Mouse (Mus musculus) heart, embryonic 12.5 days (tissue): ENCODE data around the gene Ehhadh. TPM values are rescaled to one million over a fixed set of nuclear protein-coding genes. Genes with fewer than 3 reads are reported as not detected.
"Not testable (repeated sequence)": the region's sequence is repeated elsewhere in the genome, so short reads cannot be mapped to it uniquely, and the experiment has no call there.

Experiments
- ATAC-seq: fragments of 200-750 bp; cut with Nextera tagmentation; 2 replicates; pipeline ENCODE4 v1.8.0; 2017; ENCODE audit warnings: moderate TSS enrichment, moderate library complexity; ENCODE audit not compliant: insufficient number of reproducible peaks, low FRiP score
- H3K27ac ChIP-seq: fragments of 300-500 bp; sonication (generic); 2 replicates; pipeline ENCODE4 v1.5.1; 2016; ENCODE audit warnings: mild to moderate bottlenecking, moderate library complexity; ENCODE audit not compliant: poor library complexity, severe bottlenecking
- H3K27me3 ChIP-seq: fragments of 300-500 bp; sonication (generic); replicated peaks from 2 replicates; pipeline ENCODE4 v1.6.1; 2016; ENCODE audit warnings: mild to moderate bottlenecking, moderate library complexity
- H3K36me3 ChIP-seq: fragments of 300-500 bp; sonication (generic); 2 replicates; pipeline ENCODE4 v1.6.1; 2016; ENCODE audit warnings: mild to moderate bottlenecking, moderate library complexity
- H3K4me1 ChIP-seq: fragments of 300-500 bp; sonication (generic); replicated peaks from 2 replicates; pipeline ENCODE4 v1.6.1; 2016; ENCODE audit warnings: mild to moderate bottlenecking
- H3K4me2 ChIP-seq: fragments of 300-500 bp; sonication (generic); 2 replicates; pipeline ENCODE4 v1.6.1; 2016; ENCODE audit warnings: mild to moderate bottlenecking, moderate library complexity
- H3K4me3 ChIP-seq: fragments of 300-500 bp; sonication (generic); 2 replicates; pipeline ENCODE4 v1.5.1; 2016; ENCODE audit warnings: mild to moderate bottlenecking
- H3K9ac ChIP-seq: fragments of 300-500 bp; sonication (generic); 2 replicates; pipeline ENCODE4 v1.6.1; 2016; ENCODE audit warnings: mild to moderate bottlenecking, moderate library complexity
- H3K9me3 ChIP-seq: fragments of 300-500 bp; sonication (generic); replicated peaks from 2 replicates; pipeline ENCODE4 v1.6.1; 2016; ENCODE audit warnings: mild to moderate bottlenecking, moderate library complexity
- WGBS: fragments of 180-500 bp; shearing (Covaris S2); methylation state at CpG from one replicate; pipeline ENCODE4 v1.1.7; 2016; 5-methylcytosine and 5-hydroxymethylcytosine counted together
- polyA plus RNA-seq: library from polyadenylated mRNA; unstranded; fragments of >200 nt; fragmentation: Nextera tagmentation; extraction: Ambion mirVana; gene quantifications from 2 replicates; pipeline ENCODE4 v1.2.1, GENCODE M21; 2016

The Ehhadh gene
- polyA plus RNA-seq, 1 experiment from 2014 or later: 3.0 TPM

GRCm38 (mm10) chr16:21825612-21826031 is 38.0 kb upstream of the Ehhadh start:
- H3K27ac ChIP-seq: no peak overlapping the region
- H3K27me3 ChIP-seq: no peaks in the 10 kb centered on the region
- peaks cover 5% of the 10 kb centered on the region; the same call in 1 of the 2 replicates for H3K4me1 ChIP-seq
- H3K9me3 ChIP-seq: no peaks in the 10 kb centered on the region
- ATAC-seq: no peak
- 68% methylated on average over 9 of the region's 9 CpGs for WGBS
- no peaks in the 10 kb centered on the region for H3K36me3 ChIP-seq
- H3K4me2 ChIP-seq: no peak overlapping the region
- H3K9ac ChIP-seq: no peak overlapping the region
- H3K4me3 ChIP-seq: no peak overlapping the region

- no peak overlapping the region for H3K4me2 ChIP-seq
- no peaks in the 10 kb centered on the region for H3K36me3 ChIP-seq
- no peaks in the 10 kb centered on the region for H3K9me3 ChIP-seq
- H3K4me1 ChIP-seq: no peaks in the 10 kb centered on the region
- no peak overlapping the region for H3K4me3 ChIP-seq
- no peak overlapping the region for H3K9ac ChIP-seq
- 64% methylated on average over 8 of the region's 8 CpGs for WGBS
- no peak for ATAC-seq
- no peak overlapping the region for H3K27ac ChIP-seq
- no peaks in the 10 kb centered on the region for H3K27me3 ChIP-seq
These were observed 31.0 kb upstream of the Ehhadh start for GRCm38 (mm10) chr16:21818629-21819028.

DNA sequence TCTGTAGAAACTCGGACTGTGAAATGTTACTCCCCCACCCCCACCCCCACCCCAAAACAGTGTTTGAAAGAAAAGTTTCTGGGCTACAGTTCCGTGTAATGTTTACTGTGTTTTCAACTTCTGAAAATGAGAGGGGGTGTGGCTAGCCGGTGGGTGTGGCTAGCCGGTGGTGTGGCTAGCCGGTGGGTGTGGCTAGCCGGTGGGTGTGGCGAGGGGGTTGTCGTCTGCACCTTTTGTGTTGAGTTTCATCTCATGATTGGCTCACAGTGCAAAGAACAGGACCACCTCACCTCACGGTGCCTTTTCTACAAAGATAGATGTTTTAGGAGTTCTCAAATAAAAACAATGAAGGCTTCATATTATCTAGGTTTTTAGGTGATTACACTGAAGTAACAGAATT is 30.5 kb upstream of the Ehhadh start:
- WGBS: 38% methylated on average over 9 of the region's 9 CpGs
- no peak overlapping the region for H3K4me2 ChIP-seq
- H3K27me3 ChIP-seq: no peaks in the 10 kb centered on the region
- no peaks in the 10 kb centered on the region for H3K36me3 ChIP-seq
- H3K4me3 ChIP-seq: no peak overlapping the region
- ATAC-seq: 0 out of 2 replicates have a peak, but pooled peaks have one; percentile 53
- no peak overlapping the region for H3K27ac ChIP-seq
- no peaks in the 10 kb centered on the region for H3K9me3 ChIP-seq
- no peak overlapping the region for H3K9ac ChIP-seq
- H3K4me1 ChIP-seq: no peaks in the 10 kb centered on the region

GRCm38 (mm10) chr16:21815669-21816010 is 28.0 kb upstream of the Ehhadh start:
- Histone ChIP-seq H3K4me1 (no peaks in the 10 kb centered on the region), H3K36me3 (no peaks in the 10 kb centered on the region; the same call in 1 of the 2 replicates), H3K9ac (no peak overlapping the region), H3K4me3 (no peak overlapping the region), H3K4me2 (no peak overlapping the region), H3K9me3 (no peaks in the 10 kb centered on the region), H3K27me3 (no peaks in the 10 kb centered on the region), H3K27ac (no peak overlapping the region)
- 69% methylated on average over 7 of the region's 7 CpGs for WGBS
- no peak for ATAC-seq

DNA sequence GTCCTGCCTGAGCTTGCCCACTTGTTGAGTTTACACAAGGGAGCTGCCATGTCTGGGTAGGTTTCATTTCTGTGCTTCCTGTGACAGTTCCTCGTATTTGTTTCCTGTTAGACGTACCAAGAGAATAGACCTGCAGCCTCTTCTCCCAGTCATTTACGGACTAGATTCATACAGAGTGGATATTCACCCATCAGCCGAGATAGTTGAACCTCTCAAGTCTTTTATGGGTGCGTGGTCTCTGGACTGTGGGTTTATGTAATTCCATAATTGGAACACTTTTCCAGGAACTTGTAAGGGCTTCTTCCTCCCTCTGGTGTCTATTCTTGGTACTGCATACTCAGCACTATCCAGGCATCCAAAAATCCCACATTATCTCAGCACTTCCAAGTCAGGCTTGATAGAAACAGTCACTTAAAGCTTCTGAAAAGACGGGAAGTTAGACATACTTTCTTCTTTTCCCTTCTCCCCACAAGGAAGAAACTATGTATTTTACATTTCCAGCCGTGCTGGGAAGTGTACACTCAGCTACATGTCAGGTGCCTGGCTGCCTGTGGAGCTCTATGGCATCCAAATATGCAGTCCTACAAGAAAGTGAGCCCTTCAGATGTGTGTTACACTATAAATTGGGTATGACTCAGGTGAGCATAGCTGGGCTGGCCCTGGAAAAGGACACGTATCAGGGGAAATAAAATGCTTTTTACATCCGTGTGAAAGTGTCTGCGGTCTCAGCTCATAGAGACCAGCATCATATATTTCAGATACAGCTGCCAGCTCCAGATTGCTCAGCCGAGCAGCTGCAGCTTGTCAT is 27.5 kb upstream of the Ehhadh start:
- H3K4me3 ChIP-seq: no peak overlapping the region
- ATAC-seq: no peak
- 68% methylated on average over 11 of the region's 11 CpGs for WGBS
- H3K9ac ChIP-seq: no peak overlapping the region
- 0 out of 2 replicates have a peak overlapping the region, but pooled peaks have one; percentile 3 for H3K4me2 ChIP-seq
- no peaks in the 10 kb centered on the region for H3K4me1 ChIP-seq
- H3K36me3 ChIP-seq: no peaks in the 10 kb centered on the region; the same call in 1 of the 2 replicates
- H3K27ac ChIP-seq: no peak overlapping the region
- no peaks in the 10 kb centered on the region for H3K9me3 ChIP-seq
- H3K27me3 ChIP-seq: no peaks in the 10 kb centered on the region

DNA sequence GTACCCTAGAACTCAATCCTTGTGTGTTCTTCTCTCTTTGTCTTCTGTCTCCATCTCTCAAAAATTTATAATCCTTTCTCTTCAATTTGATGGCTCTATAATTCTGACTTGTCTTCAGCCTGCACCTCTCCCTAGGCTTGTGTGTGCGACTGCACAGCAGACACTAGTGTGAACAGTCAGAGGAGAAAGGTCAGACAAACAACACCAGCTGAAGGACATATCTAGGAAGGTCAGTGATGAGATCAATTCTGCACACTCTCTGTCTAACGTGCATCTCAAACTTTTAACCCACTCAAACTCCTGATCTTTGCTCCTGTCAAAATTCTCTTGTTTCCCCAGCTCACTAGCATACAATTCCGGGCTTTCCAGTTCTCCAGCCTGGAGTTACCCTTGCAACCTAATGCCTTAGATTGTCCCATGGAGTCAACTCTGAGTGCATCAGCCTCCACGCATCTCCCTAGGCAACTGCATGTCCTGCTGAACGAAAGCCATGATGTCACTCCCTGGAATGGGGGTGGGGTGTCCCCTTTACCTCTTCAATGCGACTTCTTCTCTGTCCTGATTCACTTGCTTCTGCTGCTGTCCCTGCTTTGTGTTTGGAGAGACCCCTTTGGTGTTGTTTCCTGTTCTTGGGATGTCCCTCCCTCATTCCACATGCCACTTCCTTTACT is 25.7 kb upstream of the Ehhadh start:
- WGBS: 60% methylated on average over 6 of the region's 6 CpGs
- ATAC-seq: no peak
- peaks cover 8% of the 10 kb centered on the region for H3K36me3 ChIP-seq
- no peak overlapping the region for H3K27ac ChIP-seq
- H3K4me3 ChIP-seq: no peak overlapping the region
- H3K4me1 ChIP-seq: no peaks in the 10 kb centered on the region
- H3K27me3 ChIP-seq: no peaks in the 10 kb centered on the region
- no peak overlapping the region for H3K4me2 ChIP-seq
- no peaks in the 10 kb centered on the region for H3K9me3 ChIP-seq
- H3K9ac ChIP-seq: no peak overlapping the region

DNA sequence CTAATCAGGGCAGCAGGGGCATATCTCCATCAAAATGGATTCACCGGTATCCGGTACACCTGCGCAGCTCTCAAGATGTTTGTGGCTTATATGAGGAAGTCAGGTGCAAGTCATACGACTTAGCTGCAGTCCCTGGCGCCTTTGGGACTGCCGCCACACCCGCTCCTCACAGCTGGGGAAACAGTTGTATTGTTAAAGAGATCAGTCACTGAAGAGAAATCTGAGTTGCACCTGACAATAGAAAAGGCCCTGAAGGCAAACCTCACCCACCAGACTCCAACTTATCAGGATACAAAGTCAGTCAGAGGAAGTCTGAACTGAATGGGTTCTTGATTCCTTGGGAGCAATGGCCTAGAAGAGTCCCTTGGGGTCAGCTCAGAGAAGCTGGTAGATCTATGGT is 20.2 kb upstream of the Ehhadh start:
- 84% methylated on average over 7 of the region's 7 CpGs for WGBS
- not testable (repeated sequence) for H3K4me3 ChIP-seq, H3K4me1 ChIP-seq, H3K9me3 ChIP-seq, H3K9ac ChIP-seq, H3K4me2 ChIP-seq, ATAC-seq, H3K27ac ChIP-seq, H3K27me3 ChIP-seq
- H3K36me3 ChIP-seq: peaks cover 29% of the 10 kb centered on the region

DNA sequence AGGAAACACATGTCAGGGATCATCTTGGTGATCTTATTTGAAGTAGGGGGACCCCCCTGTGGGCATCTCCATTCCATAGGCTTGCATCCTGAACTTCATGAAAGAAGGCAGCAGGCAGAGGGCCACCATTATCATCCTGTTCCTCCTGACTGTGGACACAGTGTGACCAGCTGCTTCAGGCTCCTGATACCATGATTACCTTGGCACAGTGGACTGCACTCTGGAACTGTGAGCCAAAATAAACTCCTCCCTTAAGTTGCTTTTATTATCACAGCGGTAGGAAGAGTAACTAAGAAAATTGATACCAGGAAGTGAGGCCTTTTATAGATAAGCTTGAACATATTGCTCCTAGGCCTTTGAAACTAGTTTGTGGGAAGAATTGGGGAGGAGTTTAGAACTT is 19.3 kb upstream of the Ehhadh start:
- 54% methylated on average over 1 of the region's 1 CpGs for WGBS
- Histone ChIP-seq H3K4me2 (no peak overlapping the region), H3K36me3 (peaks cover 30% of the 10 kb centered on the region), H3K27me3 (no peaks in the 10 kb centered on the region), H3K9me3 (no peaks in the 10 kb centered on the region), H3K4me3 (no peak overlapping the region), H3K4me1 (no peaks in the 10 kb centered on the region), H3K9ac (no peak overlapping the region), H3K27ac (no peak overlapping the region)
- no peak for ATAC-seq

GRCm38 (mm10) chr16:21804258-21804657 is 16.7 kb upstream of the Ehhadh start:
- ATAC-seq: no peak
- no peak overlapping the region for H3K4me3 ChIP-seq
- H3K9me3 ChIP-seq: no peaks in the 10 kb centered on the region
- H3K36me3 ChIP-seq: peaks cover 46% of the 10 kb centered on the region
- H3K4me1 ChIP-seq: no peaks in the 10 kb centered on the region
- no peak overlapping the region for H3K9ac ChIP-seq
- H3K4me2 ChIP-seq: no peak overlapping the region
- H3K27me3 ChIP-seq: no peaks in the 10 kb centered on the region
- WGBS: 86% methylated on average over 1 of the region's 1 CpGs
- no peak overlapping the region for H3K27ac ChIP-seq

DNA sequence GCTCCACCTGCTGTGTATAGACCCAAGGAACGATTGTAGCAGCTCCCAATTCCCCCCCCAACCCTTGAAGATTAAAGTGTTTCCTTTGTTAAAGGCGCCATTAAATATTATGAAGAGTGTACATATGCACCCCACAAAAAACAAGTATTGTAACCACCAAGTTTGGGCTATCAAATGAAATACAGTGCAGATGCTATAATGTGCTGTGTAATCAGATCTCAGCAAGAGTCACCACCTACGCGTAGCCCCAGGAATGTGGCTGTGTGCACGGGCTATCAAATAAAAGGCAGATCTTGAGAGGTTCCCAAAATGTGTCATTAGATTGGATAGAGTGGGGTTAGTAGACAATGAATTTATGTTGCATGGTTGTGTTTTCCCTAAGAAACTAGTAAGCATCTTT is 7.5 kb upstream of the Ehhadh start:
- H3K4me3 ChIP-seq: peak overlapping the region; percentile 82
- H3K4me2 ChIP-seq: peak overlapping the region; percentile 82
- H3K9ac ChIP-seq: no peak overlapping the region; the same call in 1 of the 2 replicates
- H3K27ac ChIP-seq: no peak overlapping the region
- 27% methylated on average over 5 of the region's 5 CpGs for WGBS
- ATAC-seq: no peak
- no peaks in the 10 kb centered on the region for H3K9me3 ChIP-seq
- no peaks in the 10 kb centered on the region for H3K27me3 ChIP-seq
- H3K36me3 ChIP-seq: peaks cover 6% of the 10 kb centered on the region; the same call in 1 of the 2 replicates
- peaks cover 5% of the 10 kb centered on the region; the same call in 1 of the 2 replicates for H3K4me1 ChIP-seq

DNA sequence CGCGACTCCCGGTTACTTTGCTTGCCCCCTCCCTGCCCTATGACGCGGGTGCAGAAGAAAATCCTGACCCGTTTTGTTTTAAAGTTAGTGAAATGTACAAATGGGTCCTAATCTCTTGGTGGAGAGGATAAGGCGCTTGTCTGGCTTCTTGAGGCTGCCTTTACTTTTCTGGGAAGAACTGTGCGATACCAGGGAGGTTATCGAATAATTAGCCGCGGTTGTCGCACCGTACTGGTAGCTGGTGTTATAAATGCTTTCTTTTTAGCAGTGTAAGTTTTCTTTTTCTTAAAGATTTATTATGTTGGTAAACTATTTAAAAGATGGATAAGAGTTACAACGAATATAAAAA is 7.1 kb upstream of the Ehhadh start:
- Histone ChIP-seq H3K27ac (peak overlapping the region; percentile 86), H3K4me1 (peaks cover 5% of the 10 kb centered on the region; the same call in 1 of the 2 replicates), H3K9ac (peak overlapping the region; percentile 83), H3K4me3 (peak overlapping the region; percentile 82), H3K36me3 (peaks cover 6% of the 10 kb centered on the region; the same call in 1 of the 2 replicates), H3K9me3 (no peaks in the 10 kb centered on the region), H3K4me2 (peak overlapping the region; percentile 82), H3K27me3 (no peaks in the 10 kb centered on the region)
- WGBS: 3% methylated on average over 14 of the region's 14 CpGs
- no peak for ATAC-seq
